Mouse (Mus musculus): ENCODE results near the gene Rras.

Rras gene

GRCm38 (mm10) chr7:45025601-45026220 lies 8.0 kb downstream of the Rras start:
- DNase-seq (ENCODE audit: low read depth, low spot score): no peak

GRCm38 (mm10) chr7:45026256-45026655 lies 8.5 kb downstream of the Rras start:
- DNase-seq (ENCODE audit: low read depth, low spot score): no peak

GRCm38 (mm10) chr7:45027761-45028160 lies 10.0 kb downstream of the Rras start:
- DNase-seq (ENCODE audit: low read depth, low spot score): no peak

GRCm38 (mm10) chr7:45028351-45028750 lies 10.6 kb downstream of the Rras start:
- no peak for DNase-seq (ENCODE audit: low read depth, low spot score)

- DNase-seq (ENCODE audit: low read depth, low spot score): no peak
Measured at GRCm38 (mm10) chr7:45029995-45030394, 12.2 kb downstream of the Rras start.

- no peak for DNase-seq (ENCODE audit: low read depth, low spot score)
Measured at GRCm38 (mm10) chr7:45030857-45031256, 13.1 kb downstream of the Rras start.

GRCm38 (mm10) chr7:45033722-45034359 lies 16.1 kb downstream of the Rras start:
- DNase-seq (ENCODE audit: low read depth, low spot score): no peak

- DNase-seq (ENCODE audit: low read depth, low spot score): peak; percentile 89
Measured at GRCm38 (mm10) chr7:45035631-45036030, 17.9 kb downstream of the Rras start.

GRCm38 (mm10) chr7:45036702-45037101 lies 18.9 kb downstream of the Rras start:
- DNase-seq (ENCODE audit: low read depth, low spot score): no peak

GRCm38 (mm10) chr7:45037720-45038361 lies 20.1 kb downstream of the Rras start:
- peak; percentile 67 for DNase-seq (ENCODE audit: low read depth, low spot score)

GRCm38 (mm10) chr7:45038411-45038810 lies 20.6 kb downstream of the Rras start:
- no peak for DNase-seq (ENCODE audit: low read depth, low spot score)

- no peak for DNase-seq (ENCODE audit: low read depth, low spot score)
Measured at GRCm38 (mm10) chr7:45040851-45041250, 23.1 kb downstream of the Rras start.

- no peak for DNase-seq (ENCODE audit: low read depth, low spot score)
Measured at GRCm38 (mm10) chr7:45043307-45043706, 25.5 kb downstream of the Rras start.

GRCm38 (mm10) chr7:45045741-45046140 lies 28.0 kb downstream of the Rras start:
- no peak for DNase-seq (ENCODE audit: low read depth, low spot score)

GRCm38 (mm10) chr7:45046853-45047350 lies 29.1 kb downstream of the Rras start:
- DNase-seq (ENCODE audit: low read depth, low spot score): no peak

GRCm38 (mm10) chr7:45047491-45047890 lies 29.7 kb downstream of the Rras start:
- DNase-seq (ENCODE audit: low read depth, low spot score): no peak

- DNase-seq (ENCODE audit: low read depth, low spot score): no peak
Measured at GRCm38 (mm10) chr7:45048001-45048890, 30.5 kb downstream of the Rras start.

GRCm38 (mm10) chr7:45048923-45049657 lies 31.3 kb downstream of the Rras start:
- DNase-seq (ENCODE audit: low read depth, low spot score): no peak

- DNase-seq (ENCODE audit: low read depth, low spot score): peak; percentile 89
Measured at GRCm38 (mm10) chr7:45050945-45051600, 33.3 kb downstream of the Rras start.

GRCm38 (mm10) chr7:45051601-45051974 lies 33.8 kb downstream of the Rras start:
- peak; percentile 23 for DNase-seq (ENCODE audit: low read depth, low spot score)

Data from 3T3-L1 (cell line).